Mouse (Mus musculus) heart, adult 11 months (tissue): ENCODE results near the gene Efcab6.
A peak's percentile ranks its signal among the peaks of the same experiment; 100 is the strongest.

Experiments
- DNase-seq: peaks from one replicate; pipeline ENCODE4 v3.0.0; 2022

The Efcab6 gene

GRCm38 (mm10) chr15:83965126-83965525 lies 100.1 kb downstream of the Efcab6 start:
- DNase-seq: peak; percentile 95

GRCm38 (mm10) chr15:83958376-83958775 lies 106.8 kb downstream of the Efcab6 start:
- peak; percentile 85 for DNase-seq

- DNase-seq: no peak
Measured at GRCm38 (mm10) chr15:83956996-83957395, 108.2 kb downstream of the Efcab6 start.

GRCm38 (mm10) chr15:83955948-83956707 lies 109.1 kb downstream of the Efcab6 start:
- DNase-seq: peak; percentile 96

GRCm38 (mm10) chr15:83949729-83950491 lies 115.3 kb downstream of the Efcab6 start:
- DNase-seq: peak; percentile 67

- DNase-seq: peak; percentile 76
Measured at GRCm38 (mm10) chr15:83939703-83940102, 125.5 kb downstream of the Efcab6 start.

GRCm38 (mm10) chr15:83938466-83938865 lies 126.7 kb downstream of the Efcab6 start:
- DNase-seq: peak; percentile 59

GRCm38 (mm10) chr15:83936506-83936905 lies 128.7 kb downstream of the Efcab6 start:
- peak; percentile 67 for DNase-seq

GRCm38 (mm10) chr15:83934816-83935215 lies 130.4 kb downstream of the Efcab6 start:
- DNase-seq: peak; percentile 76

GRCm38 (mm10) chr15:83925338-83925737 lies 139.8 kb downstream of the Efcab6 start:
- peak; percentile 82 for DNase-seq

- peak; percentile 66 for DNase-seq
Measured at GRCm38 (mm10) chr15:83924656-83925055, 140.5 kb downstream of the Efcab6 start.

- DNase-seq: peak; percentile 77
Measured at GRCm38 (mm10) chr15:83915376-83915775, 149.8 kb downstream of the Efcab6 start.

- peak; percentile 81 for DNase-seq
Measured at GRCm38 (mm10) chr15:83913028-83913714, 152.0 kb downstream of the Efcab6 start.

- no peak for DNase-seq
Measured at GRCm38 (mm10) chr15:83906472-83906871, 158.7 kb downstream of the Efcab6 start.

- DNase-seq: no peak
Measured at GRCm38 (mm10) chr15:83897286-83897685, 167.9 kb downstream of the Efcab6 start.

- no peak for DNase-seq
Measured at GRCm38 (mm10) chr15:83896011-83896410, 169.2 kb downstream of the Efcab6 start.

- DNase-seq: no peak
Measured at GRCm38 (mm10) chr15:83894261-83894660, 170.9 kb downstream of the Efcab6 start.

- no peak for DNase-seq
Measured at GRCm38 (mm10) chr15:83892871-83893270, 172.3 kb downstream of the Efcab6 start.

- no peak for DNase-seq
Measured at GRCm38 (mm10) chr15:83884291-83884690, 180.9 kb downstream of the Efcab6 start.

- DNase-seq: no peak
Measured at GRCm38 (mm10) chr15:83883821-83884220, 181.4 kb downstream of the Efcab6 start.

GRCm38 (mm10) chr15:83879845-83880244 lies 185.3 kb downstream of the Efcab6 start:
- DNase-seq: no peak

- DNase-seq: no peak
Measured at GRCm38 (mm10) chr15:83877898-83878297, 187.3 kb downstream of the Efcab6 start.

GRCm38 (mm10) chr15:83877155-83877866 lies 187.9 kb downstream of the Efcab6 start:
- no peak for DNase-seq
